Mouse (Mus musculus): Measurements from ENCODE around the gene Rnf149. TPM values are rescaled to one million over a fixed set of nuclear protein-coding genes. Genes with fewer than 3 reads are reported as not detected.

Gene Rnf149
- polyA plus RNA-seq, 1 experiment from 2014 or later = 17.1 TPM

GRCm38 (mm10) chr1:39527432-39527831 lies 49.8 kb downstream of the Rnf149 start:
- 9% methylated on average over 7 of the region's 7 CpGs for WGBS (ENCODE audit: insufficient replicate concordance)
- Histone ChIP-seq H3K4me1 (replicated peaks) (peaks cover 10% of the 10 kb centered on the region), H3K27ac (no peak overlapping the region), H3K9ac (no peak overlapping the region), H3K4me3 (replicated peaks) (no peak overlapping the region), H3K27me3 (no peaks in the 10 kb centered on the region), H3K36me3 (no peaks in the 10 kb centered on the region), H3K9me3 (replicated peaks) (no peaks in the 10 kb centered on the region), H3K4me2 (no peak overlapping the region)
- peak; percentile 60 for DNase-seq
- peak; percentile 32 for ATAC-seq (ENCODE audit: low read depth)

GRCm38 (mm10) chr1:39526371-39527167 lies 50.6 kb downstream of the Rnf149 start:
- Histone ChIP-seq H3K4me2 (no peak overlapping the region), H3K4me1 (replicated peaks) (peaks cover 10% of the 10 kb centered on the region), H3K9ac (no peak overlapping the region), H3K27me3 (no peaks in the 10 kb centered on the region), H3K27ac (no peak overlapping the region), H3K4me3 (replicated peaks) (no peak overlapping the region), H3K9me3 (replicated peaks) (no peaks in the 10 kb centered on the region), H3K36me3 (no peaks in the 10 kb centered on the region)
- 61% methylated on average over 9 of the region's 9 CpGs for WGBS (ENCODE audit: insufficient replicate concordance)
- DNase-seq (no peak), ATAC-seq (ENCODE audit: low read depth) (no peak)

- no peaks in the 10 kb centered on the region for H3K27me3 ChIP-seq
- H3K4me1 ChIP-seq (replicated peaks) = peaks cover 7% of the 10 kb centered on the region
- H3K9me3 ChIP-seq (replicated peaks) = no peaks in the 10 kb centered on the region
- ATAC-seq (ENCODE audit: low read depth) = no peak
- no peak overlapping the region for H3K27ac ChIP-seq
- no peaks in the 10 kb centered on the region for H3K36me3 ChIP-seq
- WGBS (ENCODE audit: insufficient replicate concordance) = 27% methylated on average over 7 of the region's 7 CpGs
- DNase-seq = no peak
- H3K9ac ChIP-seq = no peak overlapping the region
- H3K4me2 ChIP-seq = no peak overlapping the region
- no peak overlapping the region for H3K4me3 ChIP-seq (replicated peaks)
Observed at GRCm38 (mm10) chr1:39525763-39526162, 51.4 kb downstream of the Rnf149 start.

GRCm38 (mm10) chr1:39522519-39522918 lies 54.7 kb downstream of the Rnf149 start:
- H3K4me3 ChIP-seq (replicated peaks) = no peak overlapping the region
- H3K27me3 ChIP-seq = no peaks in the 10 kb centered on the region
- H3K27ac ChIP-seq = no peak overlapping the region
- no peaks in the 10 kb centered on the region for H3K36me3 ChIP-seq
- no peak overlapping the region for H3K9ac ChIP-seq
- H3K4me1 ChIP-seq (replicated peaks) = peaks cover under 1% of the 10 kb centered on the region; the same call in 1 of the 2 replicates
- no peak for ATAC-seq (ENCODE audit: low read depth)
- H3K9me3 ChIP-seq (replicated peaks) = no peaks in the 10 kb centered on the region
- 18% methylated on average over 5 of the region's 5 CpGs for WGBS (ENCODE audit: insufficient replicate concordance)
- H3K4me2 ChIP-seq = no peak overlapping the region
- DNase-seq = peak; percentile 6

- no peak for DNase-seq
- Histone ChIP-seq H3K36me3 (no peaks in the 10 kb centered on the region), H3K27me3 (no peaks in the 10 kb centered on the region), H3K27ac (no peak overlapping the region), H3K4me2 (no peak overlapping the region), H3K9me3 (replicated peaks) (no peaks in the 10 kb centered on the region), H3K4me3 (replicated peaks) (no peak overlapping the region), H3K9ac (no peak overlapping the region), H3K4me1 (replicated peaks) (no peaks in the 10 kb centered on the region)
- ATAC-seq (ENCODE audit: low read depth) = no peak
- WGBS (ENCODE audit: insufficient replicate concordance) = 81% methylated on average over 7 of the region's 7 CpGs
Observed at GRCm38 (mm10) chr1:39521326-39521725, 55.9 kb downstream of the Rnf149 start.

GRCm38 (mm10) chr1:39515303-39515991 lies 61.8 kb downstream of the Rnf149 start:
- H3K9me3 ChIP-seq (replicated peaks) = no peaks in the 10 kb centered on the region
- no peaks in the 10 kb centered on the region for H3K4me1 ChIP-seq (replicated peaks)
- no peak overlapping the region for H3K4me3 ChIP-seq (replicated peaks)
- no peaks in the 10 kb centered on the region for H3K27me3 ChIP-seq
- H3K27ac ChIP-seq = no peak overlapping the region
- WGBS (ENCODE audit: insufficient replicate concordance) = 64% methylated on average over 10 of the region's 10 CpGs
- H3K9ac ChIP-seq = no peak overlapping the region
- DNase-seq (no peak), ATAC-seq (ENCODE audit: low read depth) (no peak)
- H3K36me3 ChIP-seq = no peaks in the 10 kb centered on the region
- H3K4me2 ChIP-seq = no peak overlapping the region

GRCm38 (mm10) chr1:39512183-39512582 lies 65.0 kb downstream of the Rnf149 start:
- no peak overlapping the region for H3K4me3 ChIP-seq (replicated peaks)
- DNase-seq (no peak), ATAC-seq (ENCODE audit: low read depth) (no peak)
- no peak overlapping the region for H3K4me2 ChIP-seq
- no peak overlapping the region for H3K27ac ChIP-seq
- no peaks in the 10 kb centered on the region for H3K27me3 ChIP-seq
- 58% methylated on average over 1 of the region's 1 CpGs for whole genome bisulfite sequencing (ENCODE audit: insufficient replicate concordance)
- H3K4me1 ChIP-seq (replicated peaks) = no peaks in the 10 kb centered on the region
- H3K9me3 ChIP-seq (replicated peaks) = no peaks in the 10 kb centered on the region
- H3K36me3 ChIP-seq = no peaks in the 10 kb centered on the region
- H3K9ac ChIP-seq = no peak overlapping the region

- Histone ChIP-seq H3K4me3 (replicated peaks) (no peak overlapping the region), H3K36me3 (no peaks in the 10 kb centered on the region)
- WGBS (ENCODE audit: insufficient replicate concordance) = 67% methylated on average over 8 of the region's 8 CpGs
Observed at GRCm38 (mm10) chr1:39511775-39512174, 65.4 kb downstream of the Rnf149 start.

GRCm38 (mm10) chr1:39505600-39505999 lies 71.6 kb downstream of the Rnf149 start:
- DNase-seq (no peak), ATAC-seq (ENCODE audit: low read depth) (no peak)
- 46% methylated on average over 9 of the region's 9 CpGs for WGBS (ENCODE audit: insufficient replicate concordance)

More at GRCm38 (mm10) chr1:39511775-39512174, 65.4 kb downstream of the Rnf149 start:
- Histone ChIP-seq H3K27ac (no peak overlapping the region), H3K27me3 (no peaks in the 10 kb centered on the region), H3K9me3 (replicated peaks) (no peaks in the 10 kb centered on the region), H3K4me1 (replicated peaks) (no peaks in the 10 kb centered on the region), H3K9ac (no peak overlapping the region), H3K4me2 (no peak overlapping the region)
- no peak for ATAC-seq (ENCODE audit: low read depth)
- no peak for DNase-seq

GRCm38 (mm10) chr1:39504261-39504660 lies 72.9 kb downstream of the Rnf149 start:
- DNase-seq = no peak
- no peaks in the 10 kb centered on the region for H3K4me1 ChIP-seq (replicated peaks)
- no peak for ATAC-seq (ENCODE audit: low read depth)
- no peaks in the 10 kb centered on the region for H3K9me3 ChIP-seq (replicated peaks)
- 0% methylated on average over 1 of the region's 1 CpGs for WGBS (ENCODE audit: insufficient replicate concordance)
- H3K27ac ChIP-seq = no peak overlapping the region
- H3K27me3 ChIP-seq = no peaks in the 10 kb centered on the region
- no peak overlapping the region for H3K9ac ChIP-seq
- no peak overlapping the region for H3K4me2 ChIP-seq
- no peaks in the 10 kb centered on the region for H3K36me3 ChIP-seq
- no peak overlapping the region for H3K4me3 ChIP-seq (replicated peaks)

More at GRCm38 (mm10) chr1:39505600-39505999, 71.6 kb downstream of the Rnf149 start:
- H3K4me3 ChIP-seq (replicated peaks) = no peak overlapping the region
- no peaks in the 10 kb centered on the region for H3K27me3 ChIP-seq
- no peak overlapping the region for H3K27ac ChIP-seq
- H3K9ac ChIP-seq = no peak overlapping the region
- H3K4me2 ChIP-seq = no peak overlapping the region
- H3K4me1 ChIP-seq (replicated peaks) = no peaks in the 10 kb centered on the region
- H3K9me3 ChIP-seq (replicated peaks) = no peaks in the 10 kb centered on the region
- H3K36me3 ChIP-seq = no peaks in the 10 kb centered on the region

- no peaks in the 10 kb centered on the region for H3K36me3 ChIP-seq
- H3K9ac ChIP-seq = no peak overlapping the region
- 0 out of 2 replicates have a peak overlapping the region, but pooled peaks have one; percentile 15 for H3K4me2 ChIP-seq
- no peak for DNase-seq
- ATAC-seq (ENCODE audit: low read depth) = no peak
- no peak overlapping the region for H3K4me3 ChIP-seq (replicated peaks)
- no peaks in the 10 kb centered on the region for H3K9me3 ChIP-seq (replicated peaks)
- H3K27ac ChIP-seq = no peak overlapping the region; the same call in 1 of the 2 replicates
- H3K4me1 ChIP-seq (replicated peaks) = no peaks in the 10 kb centered on the region
- H3K27me3 ChIP-seq = no peaks in the 10 kb centered on the region
- WGBS (ENCODE audit: insufficient replicate concordance) = 67% methylated on average over 17 of the region's 17 CpGs
Observed at GRCm38 (mm10) chr1:39502817-39503633, 74.2 kb downstream of the Rnf149 start.
